Mouse (Mus musculus) urinary bladder, postnatal 36 days (tissue): ENCODE data around the gene Cep135.

Experiments
- DNase-seq, 2 experiments: peaks; one replicate each; pipeline ENCODE4 v3.0.0; 2022; ENCODE audit warnings: low spot score in 2 of 2, mixed read lengths in 1 of 2

Cep135 gene

GRCm38 (mm10) chr5:76645091-76645868 lies 56.8 kb downstream of the Cep135 start:
- no peak for DNase-seq

- no peak for DNase-seq
Observed at GRCm38 (mm10) chr5:76649897-76650296, 61.4 kb downstream of the Cep135 start.

GRCm38 (mm10) chr5:76651151-76651725 lies 62.7 kb downstream of the Cep135 start:
- DNase-seq: no peak

GRCm38 (mm10) chr5:76656212-76656611 lies 67.7 kb downstream of the Cep135 start, which contains the start of gene C530008M17Rik:
TSS of gene C530008M17Rik (plus strand) at chr5:76656512.
- no peak for DNase-seq

GRCm38 (mm10) chr5:76657245-76658083 lies 69.0 kb downstream of the Cep135 start:
- peak; percentile 16 to 38 for DNase-seq

GRCm38 (mm10) chr5:76658084-76658934 lies 69.8 kb downstream of the Cep135 start:
- peak; percentile 0 to 3 for DNase-seq

GRCm38 (mm10) chr5:76659958-76660635 lies 71.6 kb downstream of the Cep135 start:
- no peak for DNase-seq

- no peak for DNase-seq
Observed at GRCm38 (mm10) chr5:76661310-76661709, 72.8 kb downstream of the Cep135 start.

GRCm38 (mm10) chr5:76664936-76665335 lies 76.4 kb downstream of the Cep135 start:
- DNase-seq: no peak

GRCm38 (mm10) chr5:76665421-76665820 lies 76.9 kb downstream of the Cep135 start:
- no peak for DNase-seq

- DNase-seq: no peak
Observed at GRCm38 (mm10) chr5:76666026-76666756, 77.7 kb downstream of the Cep135 start.

GRCm38 (mm10) chr5:76668118-76668517 lies 79.6 kb downstream of the Cep135 start:
- no peak for DNase-seq

GRCm38 (mm10) chr5:76668547-76668946 lies 80.0 kb downstream of the Cep135 start:
- no peak for DNase-seq

GRCm38 (mm10) chr5:76670183-76670582 lies 81.7 kb downstream of the Cep135 start:
- no peak for DNase-seq

- DNase-seq: no peak
Observed at GRCm38 (mm10) chr5:76674022-76674653, 85.6 kb downstream of the Cep135 start.

- no peak for DNase-seq
Observed at GRCm38 (mm10) chr5:76675369-76675768, 86.9 kb downstream of the Cep135 start.

- DNase-seq: no peak
Observed at GRCm38 (mm10) chr5:76680959-76681358, 92.5 kb downstream of the Cep135 start.

GRCm38 (mm10) chr5:76681895-76682656 lies 93.6 kb downstream of the Cep135 start:
- DNase-seq: no peak

GRCm38 (mm10) chr5:76683455-76683854 lies 95.0 kb downstream of the Cep135 start:
- no peak for DNase-seq
